ENCODE assay signal across 27 mouse cellular contexts in the genomic region with DNA sequence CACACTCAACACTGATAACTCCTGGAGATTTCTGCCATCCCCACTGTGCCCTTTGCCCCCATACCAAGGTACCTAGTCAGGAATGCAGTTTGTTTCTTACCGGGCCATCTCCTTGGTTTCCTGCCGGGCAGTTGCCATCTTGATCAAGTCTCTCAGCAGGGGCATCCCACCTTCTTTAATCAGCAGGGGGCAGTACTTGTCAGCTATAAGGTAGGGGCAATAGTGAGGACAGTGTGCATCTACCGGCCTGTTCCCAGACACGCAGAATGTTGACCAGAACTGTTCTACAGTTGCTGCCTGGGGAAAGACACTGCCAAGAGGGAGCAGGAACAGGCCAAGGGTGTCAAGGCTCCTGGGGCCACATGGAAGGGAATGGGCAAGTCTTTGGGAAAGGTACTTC. TPM values are rescaled to one million over a fixed set of nuclear protein-coding genes. Genes with fewer than 3 reads are reported as not detected.
A peak's percentile ranks its signal among the peaks of the same experiment; 100 is the strongest.
DNase-seq lines count a peak whose midpoint lies in the region; ATAC-seq and TF ChIP-seq lines count a peak whose summit lies in the region.
"Had no signal": no experiment of that assay in that cellular context is flagged by ENCODE, and none has a peak within 500 bp of the region (broad histone marks: within the 10 kb centered on the region; RNA-seq: fewer than 3 reads in every experiment).

No protein-coding gene starts in this region.

- TF ChIP-seq CTCF in heart, adult 2 months (IDR thresholded peaks at IDR 0.05) = peak; percentile 20

- H3K4me2 ChIP-seq in liver, embryonic 13.5 days = no peak overlapping the region
- H3K4me2 ChIP-seq in liver, embryonic 12.5 days = no peak overlapping the region
- H3K4me2 ChIP-seq: heart, embryonic 15.5 days; hindbrain, embryonic 14.5 days; kidney, embryonic 15.5 days; limb, embryonic 12.5 days; midbrain, embryonic 13.5 days had no signal

- no peak for DNase-seq in heart, adult 2 months
- DNase-seq in heart, postnatal 14 days = no peak
- DNase-seq in liver, embryonic 13.5 days = no peak
- peak; percentile 55 for DNase-seq in 416B (ENCODE audit: low read depth)
- peak; percentile 42 for DNase-seq in NIH3T3 (ENCODE audit: low read depth)
- no peak for DNase-seq in embryo, embryonic 9.5 days (ENCODE audit: extremely low spot score)
- no peak for DNase-seq in layer of hippocampus, adult 8-10 months (ENCODE audit: low spot score in 2 of 2)
- DNase-seq: adrenal gland, adult 8-10 months; cerebellum, adult 11-12 months; cerebellum, postnatal 25 days; embryo, embryonic 11 days; gastrocnemius, adult 2 months; heart, postnatal 4 days; right cerebral cortex, postnatal 14 days; spleen, adult 18-20 months; thymus, postnatal 25 days had no signal

- no peak for TF ChIP-seq POLR2A in heart, adult 2 months (IDR thresholded peaks at IDR 0.05; ENCODE audit: insufficient read depth, low read depth, low read length)

- H3K4me3 ChIP-seq in heart, adult 2 months = no peak overlapping the region
- H3K4me3 ChIP-seq in liver, embryonic 13.5 days (replicated peaks) = no peak overlapping the region
- no peak overlapping the region for H3K4me3 ChIP-seq in liver, embryonic 12.5 days
- H3K4me3 ChIP-seq: gastrocnemius, adult 2 months; heart, embryonic 15.5 days; kidney, embryonic 15.5 days; limb, embryonic 12.5 days; megakaryocyte, embryonic 14.5 days; midbrain, embryonic 13.5 days had no signal

- no peaks in the 10 kb centered on the region for H3K36me3 ChIP-seq in heart, adult 2 months (ENCODE audit: control insufficient read depth, insufficient read depth, low read length)
- peaks cover 30% of the 10 kb centered on the region for H3K36me3 ChIP-seq in liver, embryonic 13.5 days
- H3K36me3 ChIP-seq in liver, embryonic 12.5 days = peaks cover 50% of the 10 kb centered on the region

- intact Hi-C loops in heart, adult 2 months (cut with DNase I) = loop anchor here (10.0 kb wide), 1 partner anchor 55 kb away; no protein-coding TSS in a partner anchor
- intact Hi-C loops in heart, postnatal 14 days (cut with DNase I) = no loop called here

- no peak overlapping the region for H3K27ac ChIP-seq in heart, adult 2 months
- H3K27ac ChIP-seq in liver, embryonic 13.5 days = no peak overlapping the region
- no peak overlapping the region for H3K27ac ChIP-seq in liver, embryonic 12.5 days
- H3K27ac ChIP-seq: gastrocnemius, adult 2 months; heart, embryonic 15.5 days; hindbrain, embryonic 14.5 days; kidney, embryonic 15.5 days; limb, embryonic 12.5 days; midbrain, embryonic 13.5 days had no signal

- no peak for ATAC-seq in liver, embryonic 13.5 days (ENCODE audit: low read depth)
- ATAC-seq in liver, embryonic 12.5 days = no peak
- ATAC-seq: activated CD4-positive, CD25-positive, alpha-beta regulatory T cell, adult 4 months; forebrain, embryonic 14.5 days; inflammation-experienced regulatory T-cells, adult 6 months; midbrain, embryonic 13.5 days had no signal

- no peak for TF ChIP-seq EP300 in heart, adult 2 months (IDR thresholded peaks at IDR 0.05; ENCODE audit: insufficient read depth, low read depth, low read length)

- H3K79me2 ChIP-seq in heart, adult 2 months (replicated peaks; ENCODE audit: control insufficient read depth, insufficient read depth, low read length) = no peaks in the 10 kb centered on the region

- H3K9me3 ChIP-seq in liver, embryonic 13.5 days (replicated peaks) = no peaks in the 10 kb centered on the region
- H3K9me3 ChIP-seq in liver, embryonic 12.5 days (replicated peaks) = no peaks in the 10 kb centered on the region
- H3K9me3 ChIP-seq: G1E; heart, embryonic 15.5 days; kidney, embryonic 15.5 days; limb, embryonic 12.5 days; megakaryocyte, embryonic 14.5 days; midbrain, embryonic 13.5 days had no signal

- no peak overlapping the region for H3K9ac ChIP-seq in heart, adult 2 months (ENCODE audit: low read depth, low read length)
- H3K9ac ChIP-seq in liver, embryonic 13.5 days = peak overlapping the region; percentile 26; the same call in 1 of the 2 replicates
- H3K9ac ChIP-seq in liver, embryonic 12.5 days = no peak overlapping the region
- H3K9ac ChIP-seq: heart, embryonic 15.5 days; hindbrain, embryonic 14.5 days; kidney, embryonic 15.5 days; limb, embryonic 12.5 days; midbrain, embryonic 13.5 days had no signal

- no peaks in the 10 kb centered on the region for H3K4me1 ChIP-seq in heart, adult 2 months (ENCODE audit: control insufficient read depth, insufficient read depth, low read length)
- peaks cover 23% of the 10 kb centered on the region for H3K4me1 ChIP-seq in liver, embryonic 13.5 days (replicated peaks)
- H3K4me1 ChIP-seq in liver, embryonic 12.5 days = peaks cover 23% of the 10 kb centered on the region
- H3K4me1 ChIP-seq: heart, embryonic 15.5 days; kidney, embryonic 15.5 days; midbrain, embryonic 13.5 days had no signal

- no peaks in the 10 kb centered on the region for H3K27me3 ChIP-seq in heart, adult 2 months (ENCODE audit: control insufficient read depth, insufficient read depth, low read length)
- H3K27me3 ChIP-seq in liver, embryonic 13.5 days = no peaks in the 10 kb centered on the region
- no peaks in the 10 kb centered on the region for H3K27me3 ChIP-seq in liver, embryonic 12.5 days (replicated peaks)
- H3K27me3 ChIP-seq: heart, embryonic 15.5 days; kidney, embryonic 15.5 days; limb, embryonic 12.5 days; midbrain, embryonic 13.5 days had no signal

- WGBS in heart, adult 2 months = 65% methylated on average over 4 of the region's 4 CpGs
- WGBS in liver, embryonic 13.5 days (ENCODE audit: insufficient replicate concordance) = 61% methylated on average over 4 of the region's 4 CpGs
- WGBS in liver, embryonic 12.5 days (ENCODE audit: insufficient replicate concordance) = 64% methylated on average over 4 of the region's 4 CpGs

RNA-seq across cellular contexts. Expression of a gene that starts 6.8 kb away (rescaled TPM):
- total RNA-seq in heart, adult 2 months (2021) = 1 to 10 TPM; 2.8 to 3.6 TPM
- polyA plus RNA-seq in heart, adult 2 months (2012; rRNA removed) = 10.3 and 15.8 TPM in 2 replicates
- 1 to 10 TPM; 5.2 to 5.6 TPM for total RNA-seq in heart, postnatal 14 days (2021)
- polyA plus RNA-seq in liver, embryonic 13.5 days (2015; fragmentation: Nextera tagmentation; extraction: Ambion mirVana) = 22.8 and 23.9 TPM in 2 replicates
- 29.7 and 31.0 TPM in 2 replicates for polyA plus RNA-seq in liver, embryonic 12.5 days (2016; fragmentation: Nextera tagmentation; extraction: Ambion mirVana)
- 10 to 100 TPM in 2 of 4 experiments, 1 to 10 TPM in 2; 7.3 to 14.0 (median 10.4) TPM for total RNA-seq in layer of hippocampus, adult 8-10 months (2022)

RNA-seq across cellular contexts. Expression of a gene that starts 22.7 kb away (rescaled TPM):
- 10 to 100 TPM in 1 of 2 experiments, 1 to 10 TPM in 1; 8.8 to 10.4 TPM for total RNA-seq in heart, adult 2 months (2021)
- 13.6 and 15.0 TPM in 2 replicates for polyA plus RNA-seq in heart, adult 2 months (2012; rRNA removed)
- 10 to 100 TPM; 10.3 to 12.2 TPM for total RNA-seq in heart, postnatal 14 days (2021)
- 3.1 and 3.2 TPM in 2 replicates for polyA plus RNA-seq in liver, embryonic 13.5 days (2015; fragmentation: Nextera tagmentation; extraction: Ambion mirVana)
- 4.6 and 5.1 TPM in 2 replicates for polyA plus RNA-seq in liver, embryonic 12.5 days (2016; fragmentation: Nextera tagmentation; extraction: Ambion mirVana)
- 1 to 10 TPM; 2.1 to 6.1 (median 3.5) TPM for total RNA-seq in layer of hippocampus, adult 8-10 months (2022)

RNA-seq across cellular contexts. Expression of a gene that starts 24.2 kb away (rescaled TPM):
- 10 to 100 TPM; 21.9 to 26.6 TPM for total RNA-seq in heart, adult 2 months (2021)
- 45.1 TPM in 2 replicates for polyA plus RNA-seq in heart, adult 2 months (2012; rRNA removed)
- total RNA-seq in heart, postnatal 14 days (2021) = 10 to 100 TPM; 25.1 to 27.7 TPM
- 2.2 and 2.6 TPM in 2 replicates for polyA plus RNA-seq in liver, embryonic 13.5 days (2015; fragmentation: Nextera tagmentation; extraction: Ambion mirVana)
- 4.3 and 4.4 TPM in 2 replicates for polyA plus RNA-seq in liver, embryonic 12.5 days (2016; fragmentation: Nextera tagmentation; extraction: Ambion mirVana)
- 100 to 1,000 TPM; 173 to 203 (median 195) TPM for total RNA-seq in layer of hippocampus, adult 8-10 months (2022)

RNA-seq across cellular contexts. Expression of a gene that starts 33.3 kb away (rescaled TPM):
- total RNA-seq in heart, adult 2 months (2021) = 10 to 100 TPM; 17.2 to 17.4 TPM
- polyA plus RNA-seq in heart, adult 2 months (2012; rRNA removed) = 25.4 and 33.7 TPM in 2 replicates
- total RNA-seq in heart, postnatal 14 days (2021) = 10 to 100 TPM; 18.8 to 19.6 TPM
- polyA plus RNA-seq in liver, embryonic 13.5 days (2015; fragmentation: Nextera tagmentation; extraction: Ambion mirVana) = 2.8 and 3.7 TPM in 2 replicates
- polyA plus RNA-seq in liver, embryonic 12.5 days (2016; fragmentation: Nextera tagmentation; extraction: Ambion mirVana) = 2.9 and 3.3 TPM in 2 replicates
- total RNA-seq in layer of hippocampus, adult 8-10 months (2022) = 10 to 100 TPM; 49.6 to 61.9 (median 58.5) TPM

RNA-seq across cellular contexts. Expression of a gene that starts 43.0 kb away (rescaled TPM):
- total RNA-seq in heart, adult 2 months (2021) = 10 to 100 TPM; 88.7 to 96.7 TPM
- polyA plus RNA-seq in heart, adult 2 months (2012; rRNA removed) = 21.9 and 36.4 TPM in 2 replicates
- 10 to 100 TPM; 93.9 to 97.0 TPM for total RNA-seq in heart, postnatal 14 days (2021)
- 317 and 337 TPM in 2 replicates for polyA plus RNA-seq in liver, embryonic 13.5 days (2015; fragmentation: Nextera tagmentation; extraction: Ambion mirVana)
- 409 and 423 TPM in 2 replicates for polyA plus RNA-seq in liver, embryonic 12.5 days (2016; fragmentation: Nextera tagmentation; extraction: Ambion mirVana)
- total RNA-seq in layer of hippocampus, adult 8-10 months (2022) = 100 to 1,000 TPM; 179 to 198 (median 186) TPM

Comparison
In these comparisons a context has a peak if more than half of its experiments do, and no peak if none do; other contexts are left out.
1. DNase-seq: peak in 416B (single experiment) and NIH3T3 (single experiment); none in heart, adult 2 months (0 of 2), heart, postnatal 14 days (0 of 2), liver, embryonic 13.5 days (single experiment), embryo, embryonic 9.5 days (single experiment) and layer of hippocampus, adult 8-10 months (0 of 2).
2. RNA of a gene that starts 24.2 kb away (total RNA-seq): 173 to 203 TPM in layer of hippocampus, adult 8-10 months; 25.1 to 27.7 TPM in heart, postnatal 14 days and 21.9 to 26.6 TPM in heart, adult 2 months; every median in the first group is over 4 times any median in the second.